ENCODE assay signal across 7 mouse cellular contexts in the genomic region with DNA sequence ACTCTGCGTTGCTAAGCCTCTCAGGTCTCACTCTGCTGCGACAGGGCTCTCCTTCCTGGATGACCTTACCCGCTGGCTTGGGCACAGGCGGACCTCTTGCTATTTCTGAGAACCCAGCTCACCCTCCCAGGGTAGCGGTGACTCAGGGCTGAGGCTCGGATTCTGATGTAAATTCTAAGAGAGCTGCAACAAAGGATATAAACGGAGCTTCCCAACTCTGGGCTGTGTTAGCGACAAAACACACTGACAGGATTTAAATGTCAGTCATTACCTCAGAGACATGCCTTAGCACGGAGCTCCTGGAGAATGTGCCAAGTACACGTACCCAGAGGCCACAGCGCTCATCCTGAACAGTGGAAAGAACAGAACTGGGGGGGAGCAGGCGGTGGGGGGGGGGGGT. TPM values are rescaled to one million over a fixed set of nuclear protein-coding genes. Genes with fewer than 3 reads are reported as not detected.
DNase-seq lines count a peak whose midpoint lies in the region; ATAC-seq and TF ChIP-seq lines count a peak whose summit lies in the region.

No protein-coding gene starts in this region.

- H3K27me3 ChIP-seq in midbrain, embryonic 10.5 days (ENCODE audit: low read depth, poor library complexity, severe bottlenecking) = no peaks in the 10 kb centered on the region
- no peaks in the 10 kb centered on the region for H3K27me3 ChIP-seq in midbrain, postnatal 0 days (ENCODE audit: insufficient read depth, low read length)
- no peaks in the 10 kb centered on the region for H3K27me3 ChIP-seq in embryonic facial prominence, embryonic 15.5 days
- H3K27me3 ChIP-seq in heart, embryonic 16.5 days (ENCODE audit: control insufficient read depth, insufficient read depth, low read length) = no peaks in the 10 kb centered on the region
- no peaks in the 10 kb centered on the region for H3K27me3 ChIP-seq in stomach, embryonic 15.5 days (replicated peaks)

- no peak for TF ChIP-seq CTCF in midbrain, postnatal 0 days (IDR thresholded peaks at IDR 0.05)

- H3K36me3 ChIP-seq in midbrain, embryonic 10.5 days = no peaks in the 10 kb centered on the region
- no peaks in the 10 kb centered on the region for H3K36me3 ChIP-seq in midbrain, postnatal 0 days (ENCODE audit: insufficient read depth, low read length)
- 0 out of 2 replicates have a peak, but pooled peaks cover 3% of the 10 kb centered on the region for H3K36me3 ChIP-seq in embryonic facial prominence, embryonic 15.5 days
- H3K36me3 ChIP-seq in heart, embryonic 16.5 days (ENCODE audit: control insufficient read depth, insufficient read depth) = no peaks in the 10 kb centered on the region
- no peaks in the 10 kb centered on the region for H3K36me3 ChIP-seq in stomach, embryonic 15.5 days

- no peak overlapping the region for H3K4me3 ChIP-seq in midbrain, embryonic 10.5 days
- H3K4me3 ChIP-seq in midbrain, postnatal 0 days (ENCODE audit: low read depth, low read length) = no peak overlapping the region
- no peak overlapping the region for H3K4me3 ChIP-seq in embryonic facial prominence, embryonic 15.5 days (replicated peaks)
- no peak overlapping the region for H3K4me3 ChIP-seq in heart, embryonic 16.5 days (ENCODE audit: low read length)
- H3K4me3 ChIP-seq in stomach, embryonic 15.5 days (replicated peaks) = no peak overlapping the region

- no peak overlapping the region for H3K4me2 ChIP-seq in midbrain, postnatal 0 days (ENCODE audit: low read depth, low read length, poor library complexity, severe bottlenecking)
- no peak overlapping the region for H3K4me2 ChIP-seq in embryonic facial prominence, embryonic 15.5 days (replicated peaks)
- peak overlapping the region; percentile 14; the same call in 1 of the 2 replicates for H3K4me2 ChIP-seq in heart, embryonic 16.5 days (ENCODE audit: low read depth, low read length)
- H3K4me2 ChIP-seq in stomach, embryonic 15.5 days = no peak overlapping the region

- H3K4me1 ChIP-seq in midbrain, embryonic 10.5 days = peaks cover 31% of the 10 kb centered on the region
- H3K4me1 ChIP-seq in midbrain, postnatal 0 days (ENCODE audit: insufficient read depth, low read length) = peaks cover 4% of the 10 kb centered on the region
- peaks cover 34% of the 10 kb centered on the region for H3K4me1 ChIP-seq in embryonic facial prominence, embryonic 15.5 days
- peaks cover 27% of the 10 kb centered on the region for H3K4me1 ChIP-seq in heart, embryonic 16.5 days (ENCODE audit: control insufficient read depth, insufficient read depth, low read length)
- peaks cover 10% of the 10 kb centered on the region; the same call in 1 of the 2 replicates for H3K4me1 ChIP-seq in stomach, embryonic 15.5 days

- no peak for DNase-seq in midbrain, embryonic 10.5 days (ENCODE audit: low spot score)
- no peak for DNase-seq in midbrain, postnatal 0 days (ENCODE audit: low spot score)
- no peak for DNase-seq in left cerebral cortex, adult 8-10 months (ENCODE audit: low spot score in 2 of 2)
- DNase-seq in thymus, postnatal 4 days = no peak

- H3K9ac ChIP-seq in midbrain, postnatal 0 days (replicated peaks; ENCODE audit: low read length, poor library complexity, severe bottlenecking) = no peak overlapping the region
- no peak overlapping the region for H3K9ac ChIP-seq in embryonic facial prominence, embryonic 15.5 days
- H3K9ac ChIP-seq in heart, embryonic 16.5 days (ENCODE audit: low read length) = peak overlapping the region; percentile 60
- no peak overlapping the region for H3K9ac ChIP-seq in stomach, embryonic 15.5 days

- no peak for ATAC-seq in midbrain, postnatal 0 days (ENCODE audit: low FRiP score)
- ATAC-seq in embryonic facial prominence, embryonic 15.5 days (ENCODE audit: insufficient number of reproducible peaks, low FRiP score, low TSS enrichment, low read depth) = peak; percentile 64
- peak; percentile 71 for ATAC-seq in heart, embryonic 16.5 days (replicated peaks; ENCODE audit: extremely low read depth, insufficient read depth, low FRiP score)
- 0 out of 2 replicates have a peak, but pooled peaks have one; percentile 25 for ATAC-seq in stomach, embryonic 15.5 days (ENCODE audit: insufficient read depth, low FRiP score, low read depth)

- H3K27ac ChIP-seq in midbrain, embryonic 10.5 days (replicated peaks) = peak overlapping the region; percentile 53
- H3K27ac ChIP-seq in midbrain, postnatal 0 days (ENCODE audit: low read depth, low read length) = no peak overlapping the region; the same call in 1 of the 2 replicates
- H3K27ac ChIP-seq in embryonic facial prominence, embryonic 15.5 days (replicated peaks) = peak overlapping the region; percentile 86
- H3K27ac ChIP-seq in heart, embryonic 16.5 days (ENCODE audit: low read length) = peak overlapping the region; percentile 74
- H3K27ac ChIP-seq in stomach, embryonic 15.5 days = peak overlapping the region; percentile 64

- 41% methylated on average over 12 of the region's 12 CpGs for WGBS in midbrain, embryonic 10.5 days
- WGBS in midbrain, postnatal 0 days = 23% methylated on average over 12 of the region's 12 CpGs
- 33% methylated on average over 12 of the region's 12 CpGs for WGBS in embryonic facial prominence, embryonic 15.5 days
- WGBS in heart, embryonic 16.5 days = 45% methylated on average over 12 of the region's 12 CpGs
- 67% methylated on average over 12 of the region's 12 CpGs for WGBS in stomach, embryonic 15.5 days

- H3K9me3 ChIP-seq in midbrain, embryonic 10.5 days (replicated peaks) = no peaks in the 10 kb centered on the region
- H3K9me3 ChIP-seq in midbrain, postnatal 0 days (ENCODE audit: low read length) = no peaks in the 10 kb centered on the region
- no peaks in the 10 kb centered on the region for H3K9me3 ChIP-seq in embryonic facial prominence, embryonic 15.5 days (replicated peaks)
- no peaks in the 10 kb centered on the region for H3K9me3 ChIP-seq in heart, embryonic 16.5 days (replicated peaks; ENCODE audit: control insufficient read depth, low read length)
- H3K9me3 ChIP-seq in stomach, embryonic 15.5 days = no peaks in the 10 kb centered on the region

RNA-seq across cellular contexts. Expression of gene Auh, which starts 49.6 kb away (rescaled TPM):
- 35.2 and 35.8 TPM in 2 replicates for polyA plus RNA-seq in midbrain, embryonic 10.5 days (2016; fragmentation: Nextera tagmentation; extraction: Ambion mirVana)
- 33.7 and 53.9 TPM in 2 replicates for total RNA-seq in midbrain, postnatal 0 days (2014; rRNA removed)
- 55.9 and 59.6 TPM in 2 replicates for polyA plus RNA-seq in midbrain, postnatal 0 days (2015; fragmentation: Nextera tagmentation; extraction: Ambion mirVana)
- polyA plus RNA-seq in embryonic facial prominence, embryonic 15.5 days (2015; fragmentation: Nextera tagmentation; extraction: Ambion mirVana) = 46.5 and 48.2 TPM in 2 replicates
- polyA plus RNA-seq in heart, embryonic 16.5 days (2015; fragmentation: Nextera tagmentation; extraction: Ambion mirVana) = 59.8 and 61.7 TPM in 2 replicates
- polyA plus RNA-seq in stomach, embryonic 15.5 days (2015; fragmentation: Nextera tagmentation; extraction: Ambion mirVana) = 43.9 and 44.4 TPM in 2 replicates
- 100 to 1,000 TPM in 3 of 4 experiments, 10 to 100 TPM in 1; 94.6 to 109 (median 103) TPM for total RNA-seq in left cerebral cortex, adult 8-10 months (2022)
